Mouse (Mus musculus) skeletal muscle tissue, adult 2 months (tissue): ENCODE results near the gene Mrgpre.
A peak's percentile ranks its signal among the peaks of the same experiment; 100 is the strongest.

Experiments
- DNase-seq: peaks from one replicate; pipeline ENCODE4 v3.0.0-alpha.2; 2012; ENCODE audit warnings: low read depth, low spot score

The Mrgpre gene

DNA sequence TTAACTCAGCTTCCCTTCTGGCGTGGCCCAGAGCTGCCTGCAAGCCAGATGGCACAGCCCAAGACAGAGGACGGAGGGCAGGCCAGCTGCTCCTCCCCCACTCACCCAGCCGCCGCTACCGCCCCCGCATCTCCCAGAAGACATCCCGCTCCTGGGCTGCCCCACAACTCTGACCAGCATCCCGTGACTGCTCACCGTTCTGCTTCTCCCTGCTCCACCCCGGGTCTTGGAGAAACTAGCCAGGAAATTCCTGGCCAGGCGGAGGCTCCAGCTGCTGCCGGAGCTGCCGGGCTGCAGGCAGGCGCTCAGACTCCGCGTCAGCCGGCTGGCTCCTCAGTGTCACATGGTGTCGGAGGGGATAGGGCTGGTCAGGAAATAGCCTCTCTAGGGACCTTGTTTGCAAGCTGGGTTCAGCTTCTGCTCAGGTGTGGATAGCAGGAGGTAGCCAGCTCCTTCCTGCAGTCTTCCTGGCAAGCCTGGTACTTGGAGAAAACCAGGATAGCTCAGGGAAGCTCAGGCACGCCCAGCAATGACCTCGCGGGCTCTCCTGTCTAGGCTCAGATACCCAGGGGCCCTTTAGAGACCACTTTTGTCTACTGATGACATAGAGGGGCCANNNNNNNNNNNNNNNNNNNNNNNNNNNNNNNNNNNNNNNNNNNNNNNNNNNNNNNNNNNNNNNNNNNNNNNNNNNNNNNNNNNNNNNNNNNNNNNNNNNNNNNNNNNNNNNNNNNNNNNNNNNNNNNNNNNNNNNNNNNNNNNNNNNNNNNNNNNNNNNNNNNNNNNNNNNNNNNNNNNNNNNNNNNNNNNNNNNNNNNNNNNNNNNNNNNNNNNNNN is at the start of gene Mrgpre:
TSS of gene Mrgpre (minus strand) at position 505 of the 834 bp plus-strand sequence.
- DNase-seq = peak; percentile 80

DNA sequence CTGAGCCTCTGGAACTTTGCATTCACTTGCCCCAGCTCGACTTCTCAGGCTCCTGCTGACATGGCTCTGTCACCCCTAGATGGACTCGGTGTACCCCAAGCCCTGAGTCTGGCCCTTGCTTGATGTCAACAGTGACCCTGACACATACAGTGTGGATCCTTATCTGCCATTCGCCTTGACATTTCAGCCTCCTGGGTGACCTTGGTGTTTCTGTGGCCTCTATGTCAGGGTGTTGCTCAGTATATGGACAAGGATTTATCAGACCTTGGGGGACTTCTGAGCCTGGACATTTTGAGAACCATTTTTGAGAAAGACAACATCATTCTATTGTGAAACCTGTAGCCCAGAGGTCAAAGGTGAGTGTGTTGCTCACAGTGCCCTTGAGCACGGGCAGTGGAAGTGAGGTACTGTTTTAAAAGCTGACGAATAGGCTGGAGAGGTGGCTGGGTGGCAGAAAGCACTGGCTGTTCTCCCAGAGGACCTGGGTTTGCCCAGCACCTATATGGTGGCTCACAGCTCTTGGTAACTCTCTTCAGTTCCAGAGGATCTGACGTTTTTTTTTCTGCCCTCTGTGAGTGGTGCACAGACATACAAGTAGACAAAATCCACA is 49.4 kb upstream of the Mrgpre start:
- DNase-seq = no peak

DNA sequence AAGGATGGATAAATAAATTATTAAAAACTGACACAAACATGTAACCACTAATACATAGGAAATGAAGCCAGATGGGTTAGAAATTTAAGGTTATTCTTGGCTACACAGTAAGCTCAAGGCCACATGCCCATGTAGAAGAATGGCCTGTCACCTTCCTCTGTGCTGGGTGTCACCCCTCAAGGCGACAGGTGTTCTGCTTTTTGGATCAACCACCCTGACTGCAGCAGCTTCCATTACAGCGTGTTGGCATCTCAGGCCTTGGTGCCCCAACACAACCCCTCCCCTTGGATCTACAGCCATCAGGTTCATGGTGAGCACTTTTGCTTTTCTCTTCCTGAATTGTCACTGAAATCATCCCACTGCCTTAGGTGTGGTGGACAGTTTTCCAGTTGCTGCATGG is 48.3 kb upstream of the Mrgpre start:
- no peak for DNase-seq

DNA sequence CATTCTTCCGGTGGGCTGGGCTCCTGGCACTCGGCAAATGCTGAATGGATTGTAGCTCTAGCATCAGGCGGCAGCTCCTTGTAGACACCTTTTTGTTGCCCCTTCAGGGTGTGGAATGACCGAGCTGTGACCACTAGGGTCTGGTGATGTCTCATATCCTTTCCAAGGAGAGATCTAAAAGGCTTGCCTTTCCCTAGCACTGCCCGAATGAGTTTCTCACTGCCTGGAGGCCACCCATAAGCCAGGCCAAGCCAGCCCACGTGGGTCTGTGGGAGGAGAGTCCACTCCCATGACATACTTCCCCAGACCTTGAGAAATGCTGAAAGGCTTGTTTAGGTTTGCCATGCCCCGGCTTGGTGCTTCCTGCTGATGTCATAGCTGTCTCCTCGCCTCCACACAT is 47.9 kb upstream of the Mrgpre start:
- no peak for DNase-seq

DNA sequence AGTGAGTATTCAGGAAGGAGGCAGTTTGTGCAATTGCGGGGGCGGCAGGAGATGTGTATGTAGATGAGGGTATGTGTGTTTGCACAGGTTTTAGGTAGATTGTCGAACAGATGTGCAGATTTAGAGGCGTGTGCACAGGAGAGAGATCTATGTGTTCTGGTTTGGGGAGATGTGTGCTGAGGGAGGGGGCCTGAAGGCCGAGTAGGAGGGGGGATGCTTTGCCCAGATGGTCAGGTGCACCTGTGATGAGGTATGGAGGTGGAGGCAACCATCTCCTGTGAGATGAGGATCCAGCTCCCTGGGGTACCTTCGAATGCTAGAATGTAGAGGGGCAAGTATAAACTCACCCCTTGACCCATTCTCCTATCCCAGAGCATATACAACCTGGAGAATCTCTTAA is 46.1 kb upstream of the Mrgpre start:
- no peak for DNase-seq

DNA sequence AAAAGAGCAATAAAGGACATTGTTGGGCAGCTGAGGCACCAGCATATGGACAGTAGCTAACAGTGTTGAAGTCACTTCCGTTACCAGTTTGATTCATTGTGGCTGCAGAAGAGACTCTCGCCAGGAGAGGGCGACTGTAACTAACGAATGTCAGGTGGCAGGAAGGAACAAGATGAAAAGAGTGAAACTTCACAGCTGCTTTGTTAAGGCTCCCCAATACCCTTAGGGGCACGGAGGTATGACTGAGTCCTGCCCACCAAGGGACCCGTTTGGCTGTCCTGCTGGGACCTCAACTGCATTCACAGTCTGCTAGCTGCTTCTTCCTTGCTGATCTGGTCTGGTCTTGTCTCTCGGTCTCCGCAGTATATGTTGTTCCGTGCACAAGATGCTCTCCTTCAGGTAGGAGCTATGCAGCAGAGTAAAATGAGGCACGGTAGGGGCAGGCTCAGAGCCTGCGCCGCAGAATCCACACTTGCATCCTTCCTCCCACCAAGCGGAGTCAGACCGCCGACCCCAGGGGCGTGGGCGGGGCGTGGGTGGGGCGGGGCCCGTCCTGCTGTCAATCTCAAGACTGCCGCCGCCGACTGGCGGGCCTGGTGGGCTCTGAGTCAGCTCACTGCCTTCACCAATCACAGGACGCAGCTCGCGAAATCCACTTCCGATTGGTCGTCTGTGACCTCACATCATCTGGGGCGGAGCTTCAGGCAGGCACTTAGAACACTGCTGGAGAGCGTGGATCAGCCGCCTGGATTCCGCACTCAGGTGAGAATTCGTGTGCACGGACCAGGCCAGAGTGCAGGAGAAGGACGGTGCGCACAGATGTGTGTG is 45.4 kb upstream of the Mrgpre start:
- DNase-seq = peak; percentile 94

DNA sequence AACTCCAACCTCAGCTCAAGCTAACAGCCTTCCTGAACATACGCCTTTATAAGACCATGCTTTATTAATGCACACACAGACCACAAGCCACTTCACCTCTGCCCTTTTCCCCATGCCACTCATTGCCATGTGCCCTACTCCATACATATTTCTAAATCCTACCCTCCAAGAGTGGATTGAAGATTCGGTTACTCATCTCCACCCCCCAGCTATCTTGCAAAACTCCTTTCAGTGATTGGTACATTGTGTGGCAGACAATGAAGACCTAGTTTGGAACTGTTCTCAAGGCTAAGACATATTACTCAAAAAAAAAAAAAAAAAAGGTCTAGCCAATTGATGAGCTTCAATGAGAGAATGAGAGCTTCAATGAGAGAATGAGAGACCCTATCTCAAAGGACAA is 42.7 kb upstream of the Mrgpre start:
- DNase-seq = no peak

DNA sequence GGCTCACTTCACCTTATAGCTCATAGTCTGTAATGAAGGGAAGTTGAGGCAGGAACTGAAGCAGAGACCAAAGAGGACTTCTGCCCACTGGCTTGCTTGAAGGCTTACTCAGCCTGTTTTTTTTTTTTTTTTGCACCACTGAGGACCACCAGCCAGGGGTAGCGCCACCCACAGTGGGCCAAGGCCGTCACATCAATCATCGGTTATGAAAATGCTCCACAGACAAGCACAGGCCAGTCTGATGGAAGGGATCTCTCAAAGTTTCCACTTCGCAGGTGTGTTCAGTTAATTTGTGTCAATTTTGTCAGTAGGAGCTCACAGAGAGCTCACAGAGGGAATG is 38.9 kb upstream of the Mrgpre start:
- no peak for DNase-seq

DNA sequence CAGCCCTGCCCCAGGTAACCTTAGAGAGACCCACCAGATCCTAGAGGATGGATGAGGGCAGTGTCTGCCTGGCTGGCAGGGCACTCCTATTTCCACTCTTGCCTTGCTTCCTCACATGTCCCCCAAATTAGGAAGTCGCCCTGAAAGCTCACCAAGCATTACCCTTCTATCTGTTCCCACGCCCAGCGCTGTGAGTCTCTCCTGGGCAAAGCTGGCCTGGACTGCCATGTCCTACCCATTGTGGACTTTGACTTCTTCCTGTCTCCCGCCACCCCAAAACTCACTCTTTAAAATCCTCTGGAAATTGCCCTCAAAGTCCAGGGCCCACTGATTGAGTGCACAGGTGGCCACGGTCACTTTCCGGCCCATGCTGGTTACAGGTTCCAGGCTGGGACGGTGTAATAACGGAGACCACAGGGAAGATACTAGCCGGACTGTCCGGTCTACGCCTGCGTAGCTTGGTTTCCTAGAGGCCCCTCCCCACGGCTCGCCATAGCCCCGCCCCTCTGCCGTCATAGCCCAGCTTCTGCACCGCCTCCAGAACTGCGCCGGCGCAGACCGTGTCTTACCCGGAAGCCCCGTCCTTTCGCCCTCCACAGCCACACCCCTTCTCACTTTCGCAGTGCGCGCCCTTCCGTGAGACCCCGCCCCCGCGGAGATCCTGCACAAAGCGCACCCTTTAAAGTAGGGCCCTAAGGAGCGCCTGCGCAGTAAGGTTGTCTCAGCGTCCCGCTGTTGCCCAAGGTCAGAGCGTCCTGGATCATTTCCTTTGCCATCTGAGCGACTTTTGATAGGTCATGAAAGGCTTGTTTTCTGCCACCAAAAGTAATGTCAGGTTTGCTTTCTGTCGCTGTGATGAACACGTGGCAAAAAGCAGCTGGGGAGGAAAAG is 38.3 kb upstream of the Mrgpre start, which contains the start of the genes Nadsyn1 and Dhcr7:
TSS of gene Nadsyn1 (minus strand) at position 475 of the 891 bp plus-strand sequence.
TSS of gene Dhcr7 (plus strand) at position 771 of the 891 bp plus-strand sequence.
- peak; percentile 99 for DNase-seq

DNA sequence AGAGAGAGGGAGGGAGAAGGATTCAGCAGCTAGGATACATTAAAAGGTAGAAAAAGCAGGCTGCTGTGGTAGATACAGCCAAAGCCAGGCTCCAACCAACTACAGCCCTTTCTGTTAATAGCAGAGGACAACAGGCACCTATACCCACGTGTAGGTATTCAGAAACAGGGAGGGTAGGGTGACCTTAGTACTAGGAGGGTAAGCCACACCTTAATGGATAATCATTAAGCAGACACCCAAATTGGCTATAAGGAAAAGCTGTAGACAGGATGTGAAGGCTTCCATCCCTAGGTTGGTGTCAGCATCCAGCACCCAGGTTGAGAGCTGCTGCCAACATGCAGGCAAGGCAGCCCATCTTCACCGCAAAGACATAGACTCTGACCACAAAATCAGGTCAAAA is 36.9 kb upstream of the Mrgpre start:
- DNase-seq = no peak

DNA sequence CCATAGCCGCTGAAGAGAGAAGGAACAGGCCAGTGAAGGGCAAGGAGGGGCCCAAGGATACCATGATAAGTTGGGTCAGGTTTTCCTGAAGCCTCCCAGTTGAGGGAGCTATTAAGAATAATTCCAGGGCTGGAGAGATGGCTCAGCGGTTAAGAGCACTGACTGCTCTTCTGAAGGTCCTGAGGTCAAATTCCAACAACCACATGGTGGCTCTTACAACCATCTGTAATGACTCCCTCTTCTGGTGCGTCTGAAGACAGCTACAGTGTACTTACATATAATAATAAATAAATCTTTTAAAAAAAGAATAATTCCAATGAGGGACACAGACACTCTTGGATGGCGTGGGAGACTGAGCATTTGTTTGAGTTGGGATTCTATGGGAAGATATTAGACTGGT is 34.9 kb upstream of the Mrgpre start:
- no peak for DNase-seq

DNA sequence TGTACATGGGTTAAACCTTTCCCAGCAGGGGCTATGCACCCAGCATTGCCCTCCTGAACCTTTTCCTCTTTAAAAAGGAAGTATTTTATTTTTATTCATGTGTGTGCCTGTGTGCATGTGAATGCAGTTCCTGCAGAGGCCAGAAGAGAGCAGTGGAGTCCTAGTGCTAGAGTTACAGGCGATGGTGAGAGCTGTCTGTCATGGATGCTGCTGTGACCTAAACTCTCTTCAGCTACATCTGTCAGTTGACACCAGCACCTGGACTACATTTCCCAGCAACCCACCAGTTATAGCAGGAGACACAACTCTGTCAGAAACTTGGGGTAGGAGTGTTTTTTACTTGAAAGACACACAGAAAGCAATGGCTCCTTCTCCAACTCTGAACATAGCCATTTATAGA is 24.6 kb upstream of the Mrgpre start:
- no peak for DNase-seq

DNA sequence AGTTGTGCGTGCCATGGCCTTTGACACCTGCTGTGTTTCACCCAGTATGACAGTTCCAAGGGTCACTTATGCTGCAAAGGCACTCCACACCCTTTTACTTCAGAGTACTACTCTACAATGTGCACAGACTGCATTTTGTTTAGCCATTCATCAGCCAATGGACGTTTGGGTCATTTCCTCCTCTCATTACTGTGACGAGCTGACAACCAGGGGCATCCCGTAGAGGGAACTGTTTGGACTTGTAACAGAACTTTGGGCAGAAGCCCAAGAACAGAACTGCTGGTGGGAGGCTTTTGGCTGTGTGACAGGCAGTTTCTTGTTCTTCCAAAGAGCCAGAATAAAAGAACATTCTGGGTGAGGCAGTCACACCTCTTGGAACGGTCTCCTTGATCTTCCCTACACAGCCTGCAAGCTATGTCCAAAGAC is 20.9 kb upstream of the Mrgpre start:
- DNase-seq = no peak

DNA sequence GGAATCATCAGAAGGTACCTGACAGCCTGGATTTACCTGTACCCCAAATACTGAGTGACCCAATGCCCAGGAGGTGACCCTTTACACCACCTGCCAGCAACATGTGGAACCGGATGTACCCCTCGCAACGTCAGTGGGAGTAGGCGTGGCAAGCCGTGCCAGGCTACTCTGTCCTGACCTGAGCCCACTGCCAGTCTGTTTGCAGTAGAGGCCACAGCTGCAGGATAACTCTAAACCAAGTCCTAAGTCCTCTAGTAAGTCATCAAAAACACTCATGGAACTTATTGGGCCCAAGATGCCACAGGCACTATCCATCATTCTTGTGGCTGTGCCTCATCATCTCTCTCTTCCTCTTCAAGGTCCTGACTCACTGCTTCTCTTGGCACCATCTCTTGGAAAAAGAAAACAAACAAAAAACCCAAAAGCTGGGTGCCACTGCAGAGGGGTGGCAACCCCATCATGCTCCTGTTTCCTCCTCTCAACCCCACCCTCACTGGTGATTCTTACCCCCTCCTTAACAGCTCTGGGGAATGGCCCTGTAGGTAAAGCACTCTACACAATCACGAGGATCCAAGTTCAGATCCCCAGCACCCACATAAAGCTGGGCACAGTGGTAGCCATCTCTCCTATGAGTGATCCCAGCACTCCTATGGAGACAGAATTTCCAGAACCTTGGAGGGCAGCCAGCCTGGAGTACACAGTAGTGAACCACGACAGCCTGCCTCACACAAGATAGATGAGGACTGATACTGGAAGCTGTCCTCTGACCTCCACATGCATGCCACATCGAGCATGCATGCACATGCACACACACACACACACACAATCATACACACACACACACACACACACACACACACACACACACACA is 17.1 kb upstream of the Mrgpre start:
- no peak for DNase-seq

DNA sequence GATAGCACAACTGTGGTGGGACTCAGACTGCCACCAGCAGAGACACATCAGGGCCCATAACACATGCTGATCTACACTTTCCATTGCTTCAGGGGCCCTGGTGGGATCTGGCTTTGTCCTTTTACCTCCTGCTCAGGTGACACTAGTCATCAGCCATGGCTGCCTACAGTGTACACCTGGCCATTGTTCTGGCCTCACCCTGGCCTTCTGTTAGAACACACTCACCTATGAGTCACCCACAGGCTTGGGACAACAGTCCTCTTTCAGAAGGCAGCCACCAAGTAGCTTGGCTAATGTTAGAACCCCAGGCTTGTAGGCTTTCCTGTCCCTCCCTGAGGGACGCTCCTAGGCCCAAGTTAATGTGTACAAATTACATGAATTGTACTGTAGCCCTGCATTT is 16.5 kb upstream of the Mrgpre start:
- no peak for DNase-seq

DNA sequence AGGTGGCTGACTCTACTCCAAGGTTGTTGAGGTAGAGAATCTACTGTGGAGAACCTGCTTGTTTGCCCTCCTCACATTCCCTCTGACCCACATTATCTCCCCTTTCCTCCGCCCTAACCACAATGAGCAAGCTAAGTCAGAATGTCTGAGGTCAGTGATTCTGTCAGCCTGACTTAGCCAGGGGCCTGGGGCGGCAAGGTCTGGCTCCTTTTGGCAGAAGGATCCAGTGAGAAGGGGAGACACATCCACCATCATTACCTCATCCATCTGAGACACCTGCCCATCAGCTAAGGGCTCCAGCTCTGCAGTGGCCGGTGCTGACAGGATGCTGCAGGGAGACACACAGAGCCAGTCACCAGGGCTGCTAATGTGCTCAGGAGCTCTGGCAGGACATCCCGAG is 14.5 kb upstream of the Mrgpre start:
- DNase-seq = no peak

DNA sequence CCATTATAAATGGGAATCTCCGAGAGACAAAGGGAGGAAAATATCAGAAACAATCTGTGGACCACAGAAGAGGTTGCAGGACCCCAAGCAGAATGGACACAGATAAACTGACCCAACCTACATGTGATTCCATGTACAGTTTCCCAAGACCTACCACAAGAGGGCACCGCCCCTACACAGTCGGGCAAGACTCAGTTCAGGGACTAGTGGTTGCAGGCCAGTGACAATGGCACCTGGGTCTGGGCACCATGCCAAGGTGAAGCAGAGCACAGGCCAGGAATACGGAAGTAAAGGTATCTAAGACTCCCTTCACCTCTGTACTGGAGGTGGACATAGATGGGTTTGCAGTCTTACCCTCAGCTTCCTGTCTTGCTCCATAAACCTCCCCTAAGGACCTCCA is 8.8 kb upstream of the Mrgpre start:
- DNase-seq = no peak

DNA sequence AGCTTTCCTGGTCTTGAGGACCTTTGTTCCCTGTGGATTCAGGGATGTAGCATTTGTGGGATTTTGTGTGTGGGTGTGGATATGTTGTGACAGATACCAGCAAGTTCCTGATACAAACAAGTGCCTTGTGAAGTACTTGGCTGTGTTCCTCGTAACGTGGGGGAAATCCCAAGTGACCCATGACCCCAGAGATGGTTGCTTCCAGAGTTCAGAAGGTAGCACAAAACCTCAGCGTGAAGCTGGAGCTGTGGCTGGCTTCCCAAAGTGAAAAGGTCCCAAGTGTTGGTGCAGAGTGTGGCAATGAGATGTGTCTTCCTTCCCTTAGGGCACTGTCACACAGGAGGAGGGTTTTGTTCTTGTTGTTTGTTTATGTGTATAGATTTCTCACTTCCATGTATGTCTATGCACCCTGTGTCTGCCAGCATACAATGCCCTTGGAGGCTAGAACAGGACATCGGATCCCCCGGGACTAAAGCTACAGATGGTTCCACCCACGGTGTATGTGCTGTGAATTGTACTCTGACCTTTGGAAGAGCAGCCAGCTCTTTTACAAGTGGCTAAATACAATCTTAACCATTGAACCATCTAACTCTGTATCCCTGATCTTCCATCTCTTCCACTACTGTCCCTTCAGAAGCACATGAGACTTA is 8.2 kb upstream of the Mrgpre start:
- DNase-seq = no peak

DNA sequence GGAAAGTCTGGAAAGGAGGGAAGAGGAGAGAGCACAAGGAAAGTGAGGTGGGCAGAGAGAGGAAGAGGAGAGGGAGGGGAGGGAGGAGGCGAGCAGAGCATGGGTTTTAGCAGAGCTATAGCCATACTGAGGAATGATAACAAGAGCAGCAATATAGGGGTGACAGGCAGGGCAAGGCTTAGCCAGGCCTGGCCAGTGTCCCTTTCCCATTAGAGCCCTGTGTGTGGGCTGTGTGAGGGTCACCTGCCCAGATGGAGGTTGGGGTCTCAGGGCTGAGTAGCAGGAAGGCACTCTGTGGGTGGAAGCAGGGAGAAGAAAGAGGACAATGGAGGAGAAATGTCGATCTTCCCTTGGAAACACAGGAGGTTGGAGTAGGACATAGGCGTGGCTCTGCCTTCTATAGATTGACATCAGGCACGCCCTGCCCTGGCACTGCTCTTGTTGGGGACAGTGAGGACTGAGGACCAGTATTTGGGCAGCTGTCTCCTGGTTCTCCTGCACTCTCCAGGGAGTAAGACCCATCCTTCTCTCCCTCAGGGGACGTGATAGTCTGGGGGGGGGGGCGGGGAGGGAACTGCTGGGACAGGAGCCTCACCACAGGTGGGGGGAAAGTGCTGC is 813 bp downstream of the Mrgpre start:
- DNase-seq = no peak
